Mouse (Mus musculus) ES-E14 (cell line): Measurements from ENCODE around the gene Ptprj. TPM values are rescaled to one million over a fixed set of nuclear protein-coding genes. Genes with fewer than 3 reads are reported as not detected.

ENCODE experiments used
- DNase-seq: peaks from one replicate; pipeline ENCODE4 v3.0.0-alpha.2; 2013; ENCODE audit warnings: low read depth, low spot score
- H3K27ac ChIP-seq: 2 replicates; pipeline ENCODE4 v1.5.1; 2012; ENCODE audit warnings: low read depth, mild to moderate bottlenecking, low read length, moderate library complexity, mixed read lengths; ENCODE audit not compliant: poor library complexity, insufficient read depth, severe bottlenecking
- H3K36me3 ChIP-seq: 2 replicates; pipeline ENCODE4 v1.6.1; 2012; ENCODE audit warnings: mild to moderate bottlenecking, low read length, moderate library complexity, mixed read lengths; ENCODE audit not compliant: control insufficient read depth, poor library complexity, insufficient read depth, severe bottlenecking
- H3K4me1 ChIP-seq, 2 experiments: fragments of 150-350 bp in 1 of 2; sonication (generic) in 1 of 2; 2 replicates each; pipeline ENCODE4 v1.6.1; 2012; ENCODE audit warnings: low read length in 2 of 2, mild to moderate bottlenecking in 1 of 2, mixed read lengths in 1 of 2; ENCODE audit not compliant: control insufficient read depth in 2 of 2, insufficient read depth in 2 of 2, poor library complexity in 1 of 2
- H3K4me3 ChIP-seq, 2 experiments: fragments of 150-350 bp in 1 of 2; sonication (generic) in 1 of 2; 2 replicates each; pipeline ENCODE4 v1.5.1; 2012; ENCODE audit warnings: low read length in 2 of 2, low read depth in 1 of 2, mild to moderate bottlenecking in 1 of 2, mixed read lengths in 1 of 2; ENCODE audit not compliant: insufficient read depth in 1 of 2, poor library complexity in 1 of 2, severe bottlenecking in 1 of 2
- H3K9ac ChIP-seq: 2 replicates; pipeline ENCODE4 v1.6.1; 2012; ENCODE audit warnings: low read depth, mild to moderate bottlenecking, low read length, mixed read lengths; ENCODE audit not compliant: poor library complexity, insufficient read depth, severe bottlenecking
- H3K9me3 ChIP-seq: fragments of 150-350 bp; sonication (generic); 2 replicates; pipeline ENCODE4 v1.6.1; 2012; ENCODE audit warnings: low read depth, mild to moderate bottlenecking, low read length; ENCODE audit not compliant: control insufficient read depth, insufficient read depth
- CHD2 ChIP-seq: IDR thresholded peaks from 2 replicates; pipeline ENCODE4 v1.6.1; 2014; ENCODE audit warnings: mild to moderate bottlenecking, low read depth, low read length, inconsistent platforms
- HCFC1 ChIP-seq: IDR thresholded peaks from 2 replicates; pipeline ENCODE4 v1.6.1; 2012; ENCODE audit warnings: low read length, inconsistent platforms, borderline replicate concordance; ENCODE audit not compliant: insufficient read depth
- MAFK ChIP-seq: IDR thresholded peaks from 2 replicates; pipeline ENCODE4 v1.6.1; 2014; ENCODE audit warnings: mild to moderate bottlenecking, low read depth, low read length, inconsistent platforms; ENCODE audit not compliant: insufficient read depth
- ZC3H11A ChIP-seq: IDR thresholded peaks from 2 replicates; pipeline ENCODE4 v1.6.1; 2012; ENCODE audit warnings: low read depth, mild to moderate bottlenecking, inconsistent platforms, low read length, borderline replicate concordance
- ZNF384 ChIP-seq: IDR thresholded peaks from 2 replicates; pipeline ENCODE4 v1.6.1; 2012; ENCODE audit warnings: low read depth, low read length, inconsistent platforms
- in situ Hi-C, 2 experiments: fragments of 600-800 bp; cut with MboI; formaldehyde crosslinking; loops; one replicate each; pipeline ENCODE4 v1.15.1; 2025; ENCODE audit warnings: low sequenced_read_pairs in 2 of 2, inconsistent platforms in 1 of 2; ENCODE audit not compliant: unreplicated experiment in 2 of 2
- total RNA-seq: library from RNA; depleted of rRNA; stranded (reverse); fragments of 300-350 nt; gene quantifications from 2 replicates; pipeline ENCODE4 v1.2.3, GENCODE M21; 2012

The Ptprj gene
- total RNA-seq, 1 experiment, result 10.7 TPM

DNA sequence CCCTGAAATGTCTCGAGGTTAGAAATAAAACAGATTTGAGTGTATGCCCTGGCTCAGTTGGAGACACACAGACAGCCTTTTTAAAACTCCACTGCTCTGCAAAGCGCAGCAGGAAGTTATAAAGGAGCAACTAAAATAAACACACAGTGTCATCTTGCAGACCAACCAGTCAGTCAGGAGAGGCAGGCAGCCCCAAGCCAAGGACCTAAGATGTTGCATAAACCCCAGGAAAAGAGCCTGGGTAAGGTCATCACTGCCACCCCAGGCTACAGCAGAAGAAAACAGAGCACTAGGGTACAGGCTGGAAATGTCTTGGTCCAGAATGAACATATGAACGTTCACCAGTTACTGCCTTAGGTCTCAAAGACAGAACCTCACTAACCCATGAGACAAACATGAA, 78.7 kb downstream of the Ptprj start:
- in situ Hi-C loops, result no loop called here
- Histone ChIP-seq H3K36me3 (no peaks in the 10 kb centered on the region), H3K9ac (no peak overlapping the region), H3K9me3 (no peaks in the 10 kb centered on the region), H3K27ac (no peak overlapping the region), H3K4me3 (no peak overlapping the region), H3K4me1 (no peaks in the 10 kb centered on the region)
- no peak for DNase-seq
- no peak for TF ChIP-seq ZNF384
- TF ChIP-seq ZC3H11A, result no peak
- TF ChIP-seq HCFC1, result no peak
- no peak for TF ChIP-seq MAFK
- no peak for TF ChIP-seq CHD2

DNA sequence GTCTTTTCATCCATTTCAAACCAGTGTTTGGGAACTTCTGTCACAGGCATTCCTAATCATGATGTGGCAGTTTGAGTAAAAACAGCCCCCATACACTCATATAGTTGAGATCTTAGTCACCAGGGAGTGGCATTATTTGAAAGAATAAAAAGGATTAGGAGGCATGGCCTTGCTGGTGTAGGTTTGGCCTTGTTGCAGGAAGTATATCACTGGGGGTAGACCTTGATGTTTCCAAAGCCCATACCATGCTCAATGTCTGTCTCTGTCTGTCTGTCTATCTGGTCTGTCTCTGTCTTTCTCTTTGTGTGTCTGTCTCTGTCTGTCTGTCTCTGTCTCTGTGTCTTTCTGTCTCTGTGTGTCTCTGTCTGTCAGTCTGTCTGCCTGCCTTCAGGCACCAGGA, 79.6 kb downstream of the Ptprj start:
- Histone ChIP-seq H3K27ac (no peak overlapping the region), H3K4me1 (no peaks in the 10 kb centered on the region), H3K36me3 (no peaks in the 10 kb centered on the region), H3K4me3 (no peak overlapping the region), H3K9ac (no peak overlapping the region), H3K9me3 (no peaks in the 10 kb centered on the region)
- in situ Hi-C loops, result no loop called here
- TF ChIP-seq HCFC1 (no peak), CHD2 (no peak), ZC3H11A (no peak), ZNF384 (no peak), MAFK (no peak)
- DNase-seq, result no peak

DNA sequence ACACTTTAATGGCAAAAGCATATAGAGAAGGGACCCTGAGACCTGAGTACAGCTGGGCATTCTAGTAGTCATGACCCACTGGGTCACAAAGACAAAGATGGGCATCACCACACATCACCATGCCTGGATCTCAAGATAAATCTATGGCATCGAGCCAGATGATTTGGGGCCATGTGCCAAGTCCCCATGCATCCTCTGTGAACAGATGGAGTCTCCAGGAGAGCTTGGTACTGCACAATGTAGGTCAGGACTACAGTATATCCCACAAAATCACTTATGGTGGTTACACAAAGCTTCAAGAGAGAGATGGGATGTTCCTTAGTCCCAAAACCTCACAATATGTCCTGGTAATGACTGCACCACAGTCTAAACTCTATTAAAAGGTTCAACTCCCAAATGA, 81.4 kb downstream of the Ptprj start:
- in situ Hi-C loops, result no loop called here
- no peak for TF ChIP-seq ZC3H11A
- TF ChIP-seq CHD2, result no peak
- no peak for TF ChIP-seq HCFC1
- TF ChIP-seq ZNF384, result no peak
- no peak for TF ChIP-seq MAFK
- no peaks in the 10 kb centered on the region for H3K4me1 ChIP-seq
- DNase-seq, result no peak
- no peak overlapping the region for H3K27ac ChIP-seq
- no peak overlapping the region for H3K9ac ChIP-seq
- H3K36me3 ChIP-seq, result no peaks in the 10 kb centered on the region
- H3K9me3 ChIP-seq, result no peaks in the 10 kb centered on the region
- H3K4me3 ChIP-seq, result no peak overlapping the region

DNA sequence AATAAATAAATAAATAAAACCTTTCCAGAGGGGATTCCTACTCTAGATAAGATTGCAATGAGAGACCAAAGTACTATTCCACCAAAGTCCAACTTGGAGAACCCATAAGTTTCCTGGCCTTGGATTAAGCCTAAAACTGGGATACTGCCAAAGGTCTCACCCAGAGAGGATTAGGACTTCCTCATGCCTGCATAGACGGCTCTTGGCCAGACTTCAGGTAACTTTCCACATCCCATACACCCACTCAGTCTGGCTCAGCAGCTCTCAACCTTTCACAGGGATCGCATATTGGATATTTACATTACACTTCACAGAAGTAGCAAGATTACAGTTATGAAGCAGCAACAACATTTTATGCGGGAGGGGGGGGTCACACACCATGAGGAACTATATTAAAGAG, 82.9 kb downstream of the Ptprj start:
- H3K27ac ChIP-seq, result no peak overlapping the region
- H3K4me1 ChIP-seq, result no peaks in the 10 kb centered on the region
- H3K9ac ChIP-seq, result no peak overlapping the region
- no peak for DNase-seq
- no peaks in the 10 kb centered on the region for H3K9me3 ChIP-seq
- H3K36me3 ChIP-seq, result no peaks in the 10 kb centered on the region
- no peak overlapping the region for H3K4me3 ChIP-seq
- no peak for TF ChIP-seq MAFK
- no peak for TF ChIP-seq ZNF384
- no peak for TF ChIP-seq CHD2
- TF ChIP-seq ZC3H11A, result no peak
- no peak for TF ChIP-seq HCFC1
- in situ Hi-C loops, result no loop called here

DNA sequence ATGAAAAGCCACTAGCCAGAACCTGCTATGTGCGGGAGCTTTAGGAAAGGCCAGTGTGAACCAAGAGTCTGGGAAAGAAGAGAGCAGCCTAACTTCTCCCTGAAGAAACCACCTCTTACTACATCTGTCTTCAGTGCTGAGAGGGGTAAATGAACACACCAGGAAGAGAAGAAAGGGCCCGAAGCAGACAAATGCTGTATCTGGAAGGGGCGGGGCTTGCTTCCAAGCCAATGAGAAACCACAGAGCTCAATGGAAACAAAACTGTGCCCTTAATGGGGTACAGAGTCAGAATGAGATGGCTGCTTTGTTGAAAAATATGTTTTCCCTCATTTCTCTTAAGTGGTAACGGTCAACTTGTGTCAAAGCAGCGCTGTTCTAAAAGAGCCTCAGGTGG, 83.8 kb downstream of the Ptprj start:
- Histone ChIP-seq H3K4me1 (no peaks in the 10 kb centered on the region), H3K9me3 (no peaks in the 10 kb centered on the region), H3K36me3 (no peaks in the 10 kb centered on the region), H3K27ac (no peak overlapping the region), H3K4me3 (no peak overlapping the region), H3K9ac (no peak overlapping the region)
- TF ChIP-seq CHD2, result no peak
- no peak for TF ChIP-seq ZNF384
- TF ChIP-seq ZC3H11A, result no peak
- TF ChIP-seq MAFK, result no peak
- TF ChIP-seq HCFC1, result no peak
- in situ Hi-C loops, result no loop called here
- DNase-seq, result no peak
